Mouse (Mus musculus) cortical plate, adult 2 months (tissue): ENCODE measurements around the gene Mgll. TPM values are rescaled to one million over a fixed set of nuclear protein-coding genes. Genes with fewer than 3 reads are reported as not detected.
A peak's percentile ranks its signal among the peaks of the same experiment; 100 is the strongest.

Source experiments
- H3K27ac ChIP-seq: fragments of 200-500 bp; 2 replicates; pipeline ENCODE4 v1.5.1; 2012; ENCODE audit warnings: low read length, control low read depth, inconsistent platforms; ENCODE audit not compliant: insufficient read depth
- H3K4me1 ChIP-seq: fragments of 200-500 bp; 2 replicates; pipeline ENCODE4 v1.6.1; 2011; ENCODE audit warnings: low read length; ENCODE audit not compliant: control insufficient read depth, insufficient read depth
- H3K4me3 ChIP-seq: fragments of 200-500 bp; 2 replicates; pipeline ENCODE4 v1.5.1; 2011; ENCODE audit warnings: mild to moderate bottlenecking, low read length, control low read depth; ENCODE audit not compliant: insufficient read depth
- CTCF ChIP-seq: fragments of 200-500 bp; IDR thresholded peaks from 2 replicates; pipeline ENCODE4 v1.5.1; 2011; ENCODE audit warnings: mild to moderate bottlenecking, control low read depth, low read length; ENCODE audit not compliant: insufficient read depth; ENCODE audit errors: extremely low read depth
- POLR2A ChIP-seq: fragments of 200-500 bp; IDR thresholded peaks from 2 replicates; pipeline ENCODE4 v1.6.1; 2011; ENCODE audit warnings: mild to moderate bottlenecking, low read length, control low read depth; ENCODE audit not compliant: insufficient read depth; ENCODE audit errors: extremely low read depth
- polyA plus RNA-seq: library from polyadenylated mRNA; depleted of rRNA; stranded (reverse); fragments of >200 nt; gene quantifications from 2 replicates; pipeline ENCODE4 v1.2.3, GENCODE M21; 2012

Mgll gene
- polyA plus RNA-seq, 1 experiment, result 220 TPM

- peaks cover 13% of the 10 kb centered on the region for H3K4me1 ChIP-seq
- H3K27ac ChIP-seq, result peak overlapping the region; percentile 5; the same call in 1 of the 2 replicates
- TF ChIP-seq POLR2A (no peak), CTCF (no peak)
- no peak overlapping the region for H3K4me3 ChIP-seq
Measured at GRCm38 (mm10) chr6:88741041-88741440, 16.8 kb downstream of the Mgll start.

GRCm38 (mm10) chr6:88741791-88742190 is 17.6 kb downstream of the Mgll start:
- TF ChIP-seq CTCF (no peak), POLR2A (no peak)
- H3K27ac ChIP-seq, result peak overlapping the region; percentile 30
- no peak overlapping the region for H3K4me3 ChIP-seq
- peaks cover 12% of the 10 kb centered on the region for H3K4me1 ChIP-seq

GRCm38 (mm10) chr6:88742286-88743011 is 18.2 kb downstream of the Mgll start:
- Histone ChIP-seq H3K4me3 (no peak overlapping the region), H3K4me1 (peaks cover 12% of the 10 kb centered on the region), H3K27ac (peak overlapping the region; percentile 30; the same call in 1 of the 2 replicates)
- no peak for TF ChIP-seq CTCF
- TF ChIP-seq POLR2A, result no peak

- H3K4me1 ChIP-seq, result peaks cover 12% of the 10 kb centered on the region
- no peak overlapping the region for H3K4me3 ChIP-seq
- H3K27ac ChIP-seq, result no peak overlapping the region
- TF ChIP-seq POLR2A, result no peak
- TF ChIP-seq CTCF, result no peak
Measured at GRCm38 (mm10) chr6:88743601-88744291, 19.5 kb downstream of the Mgll start.

- Histone ChIP-seq H3K27ac (no peak overlapping the region), H3K4me1 (peaks cover 12% of the 10 kb centered on the region), H3K4me3 (no peak overlapping the region)
- TF ChIP-seq POLR2A (no peak), CTCF (no peak)
Measured at GRCm38 (mm10) chr6:88745027-88745426, 20.8 kb downstream of the Mgll start.

GRCm38 (mm10) chr6:88746271-88746670 is 22.1 kb downstream of the Mgll start:
- peaks cover 9% of the 10 kb centered on the region for H3K4me1 ChIP-seq
- no peak overlapping the region for H3K4me3 ChIP-seq
- H3K27ac ChIP-seq, result no peak overlapping the region
- no peak for TF ChIP-seq CTCF
- no peak for TF ChIP-seq POLR2A

- TF ChIP-seq POLR2A (no peak), CTCF (no peak)
- no peak overlapping the region for H3K27ac ChIP-seq
- H3K4me1 ChIP-seq, result peaks cover 5% of the 10 kb centered on the region
- no peak overlapping the region for H3K4me3 ChIP-seq
Measured at GRCm38 (mm10) chr6:88747296-88748040, 23.3 kb downstream of the Mgll start.

- Histone ChIP-seq H3K27ac (no peak overlapping the region), H3K4me1 (peaks cover 11% of the 10 kb centered on the region; the same call in 1 of the 2 replicates), H3K4me3 (no peak overlapping the region)
- TF ChIP-seq POLR2A, result no peak
- TF ChIP-seq CTCF, result no peak
Measured at GRCm38 (mm10) chr6:88750884-88751283, 26.7 kb downstream of the Mgll start.

- peaks cover 14% of the 10 kb centered on the region; the same call in 1 of the 2 replicates for H3K4me1 ChIP-seq
- no peak overlapping the region for H3K4me3 ChIP-seq
- TF ChIP-seq CTCF (0 out of 2 replicates have a peak, but pooled peaks have one; percentile 2), POLR2A (peak; percentile 17; the same call in 1 of the 2 replicates)
- no peak overlapping the region for H3K27ac ChIP-seq
Measured at GRCm38 (mm10) chr6:88752711-88753219, 28.6 kb downstream of the Mgll start.

- Histone ChIP-seq H3K4me1 (peaks cover 15% of the 10 kb centered on the region), H3K27ac (0 out of 2 replicates have a peak overlapping the region, but pooled peaks have one; percentile 54), H3K4me3 (no peak overlapping the region)
- TF ChIP-seq CTCF (no peak), POLR2A (no peak)
Measured at GRCm38 (mm10) chr6:88753578-88753977, 29.4 kb downstream of the Mgll start.
